Mouse (Mus musculus) gastrocnemius, adult 8-10 months (tissue): ENCODE results near the gene Rps19. TPM values are rescaled to one million over a fixed set of nuclear protein-coding genes. Genes with fewer than 3 reads are reported as not detected.
"Not testable (repeated sequence)": the region's sequence is repeated elsewhere in the genome, so short reads cannot be mapped to it uniquely, and the experiment has no call there.

Experiments
- DNase-seq, 2 experiments: peaks; one replicate each; pipeline ENCODE4 v3.0.0; 2022; ENCODE audit warnings: low spot score in 2 of 2
- total RNA-seq, 4 experiments: library from RNA; stranded (reverse); gene quantifications; 2 replicates each; pipeline ENCODE4 v1.2.4; 2022

Rps19 gene
- total RNA-seq, 4 experiments from 2014 or later, result 382 to 444 (median 398) TPM

DNA sequence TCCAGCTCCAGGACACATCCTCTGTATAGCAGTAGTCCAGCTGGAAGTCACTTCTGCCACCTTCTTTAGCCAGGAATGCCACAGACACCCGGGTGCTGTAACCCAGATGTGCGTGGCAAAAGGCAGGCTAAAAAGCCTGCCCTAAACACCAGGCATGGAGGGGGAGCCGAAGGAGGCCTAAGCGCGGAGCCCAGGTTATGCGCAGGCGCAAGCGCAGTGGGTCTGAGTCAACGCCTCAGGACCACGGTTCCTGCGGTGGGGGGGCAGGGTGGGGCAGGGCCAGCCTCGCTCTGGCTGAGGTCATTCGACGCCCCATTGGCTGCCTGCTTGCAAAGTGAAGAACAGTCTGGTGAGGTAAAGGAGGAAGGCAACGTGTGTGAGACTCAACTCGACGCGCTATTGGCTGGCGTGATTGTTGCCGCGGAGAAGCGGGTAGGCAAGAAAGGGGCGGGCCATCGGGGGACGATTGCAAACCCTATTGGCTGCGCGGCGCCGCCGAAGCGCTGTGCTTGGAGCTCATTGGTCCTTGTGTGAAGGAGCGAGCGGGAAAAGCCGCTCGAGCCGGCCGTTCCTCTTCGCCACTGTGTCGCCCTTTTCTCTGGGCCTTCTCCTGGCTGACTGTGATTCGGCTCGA is 14.5 kb upstream of the Rps19 start, which contains the start of the genes Lypd4 and Dmrtc2:
Gene Lypd4 (minus strand): TSS at position 410 of the 634 bp plus-strand sequence.
Gene Dmrtc2 (plus strand): TSS at position 526 of the 634 bp plus-strand sequence.
- DNase-seq, result no peak

DNA sequence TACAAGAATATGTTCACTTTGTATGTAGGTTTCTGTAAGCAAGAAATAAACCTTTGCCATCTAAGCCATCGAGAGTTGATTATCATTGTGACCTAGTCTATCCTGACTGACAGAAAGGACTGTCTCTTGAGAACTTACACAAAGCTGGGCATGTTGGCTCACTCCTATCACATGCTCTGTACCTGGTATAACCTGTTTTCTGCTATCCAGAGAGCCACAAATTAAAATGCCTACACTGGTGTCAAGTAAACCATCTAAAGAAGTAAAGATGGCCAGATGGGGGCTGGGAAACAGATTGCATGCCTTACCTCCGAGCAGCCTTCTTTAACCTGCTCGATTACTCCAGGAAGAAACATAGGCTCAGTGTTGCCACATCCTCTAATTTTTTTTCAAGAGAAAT is 6.6 kb upstream of the Rps19 start:
- DNase-seq, result no peak

DNA sequence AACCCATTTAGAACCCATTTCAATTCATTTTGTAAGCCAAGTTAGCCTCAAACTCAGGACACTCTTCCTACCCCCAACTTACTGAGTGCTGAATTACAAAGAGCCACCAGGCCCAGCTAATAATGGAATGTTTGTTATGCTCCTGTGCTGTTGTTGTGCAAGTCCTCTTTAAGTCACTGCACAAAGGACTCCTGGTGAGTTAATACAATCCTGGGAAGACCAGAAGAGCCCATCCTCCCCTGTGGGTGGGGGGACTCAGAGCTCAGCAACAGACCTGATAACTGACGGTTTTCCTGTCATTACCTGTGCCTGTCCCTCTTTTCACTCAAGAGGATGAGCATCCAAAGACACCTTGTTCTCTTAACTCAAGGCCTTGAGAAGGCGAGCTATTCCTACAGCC is 4.6 kb upstream of the Rps19 start:
- DNase-seq, result no peak

DNA sequence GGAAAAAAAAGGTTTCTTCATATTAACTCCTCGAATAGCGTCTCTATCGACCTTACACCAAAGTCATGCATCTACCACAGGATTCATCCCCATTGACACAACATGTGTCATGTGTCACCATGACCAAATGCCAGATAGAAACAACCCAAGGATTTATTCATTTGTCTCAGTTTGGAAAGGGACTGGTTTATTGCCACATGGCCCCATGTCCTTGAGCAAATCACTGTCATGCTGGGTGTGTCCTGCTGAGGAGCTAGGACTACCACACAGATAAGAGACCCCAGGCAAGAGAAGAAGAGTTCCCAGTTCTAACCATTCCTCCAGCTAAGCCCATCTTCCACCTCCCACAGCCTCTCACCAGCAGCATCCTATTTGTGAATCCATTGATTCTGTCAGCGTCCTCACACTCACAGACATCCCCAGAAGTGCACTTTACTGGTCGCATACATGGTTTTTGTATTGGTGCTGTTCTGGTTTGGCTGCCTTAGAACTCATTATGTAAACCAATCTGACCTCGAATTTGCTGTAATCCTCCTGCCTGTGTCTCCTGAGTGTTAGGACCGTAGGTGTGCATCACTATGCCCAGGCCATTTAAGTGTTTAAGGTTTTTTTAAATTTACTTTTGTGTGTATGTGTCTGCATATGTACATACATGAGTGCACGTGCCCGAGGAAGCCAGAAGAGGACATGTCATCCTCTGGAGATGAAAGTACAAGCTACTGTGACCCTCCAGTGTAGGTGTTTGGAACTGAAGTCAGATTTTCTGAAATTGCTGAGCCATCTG is 1.6 kb upstream of the Rps19 start:
- no peak for DNase-seq

DNA sequence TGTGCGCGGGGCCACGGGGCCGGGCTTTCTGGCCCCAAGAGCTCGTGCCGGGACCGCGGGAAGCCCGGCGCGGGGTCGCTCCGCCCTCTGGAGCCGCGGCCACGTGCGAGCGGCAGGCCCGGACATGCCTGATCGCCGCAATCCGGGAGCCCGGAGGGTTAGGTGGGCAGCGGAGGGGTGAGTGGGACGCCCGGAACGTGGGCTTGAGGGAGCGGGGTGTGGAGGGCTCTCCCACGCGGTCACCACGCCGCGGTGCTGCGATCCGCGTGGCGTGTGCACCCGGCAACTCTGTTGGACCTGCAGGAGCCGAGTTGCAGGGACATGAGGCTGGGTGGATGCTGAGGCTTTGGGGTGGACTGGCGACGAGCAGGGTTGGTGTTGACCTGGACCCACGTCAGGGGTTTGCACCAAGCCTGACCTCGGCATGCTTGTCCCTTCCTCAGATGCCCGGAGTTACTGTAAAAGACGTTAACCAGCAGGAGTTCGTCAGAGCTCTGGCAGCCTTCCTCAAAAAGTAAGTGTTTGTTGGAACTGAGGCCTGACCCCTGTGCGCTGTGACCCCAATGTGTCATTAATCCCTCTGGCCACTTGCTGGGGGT is 621 bp downstream of the Rps19 start:
- no peak for DNase-seq

DNA sequence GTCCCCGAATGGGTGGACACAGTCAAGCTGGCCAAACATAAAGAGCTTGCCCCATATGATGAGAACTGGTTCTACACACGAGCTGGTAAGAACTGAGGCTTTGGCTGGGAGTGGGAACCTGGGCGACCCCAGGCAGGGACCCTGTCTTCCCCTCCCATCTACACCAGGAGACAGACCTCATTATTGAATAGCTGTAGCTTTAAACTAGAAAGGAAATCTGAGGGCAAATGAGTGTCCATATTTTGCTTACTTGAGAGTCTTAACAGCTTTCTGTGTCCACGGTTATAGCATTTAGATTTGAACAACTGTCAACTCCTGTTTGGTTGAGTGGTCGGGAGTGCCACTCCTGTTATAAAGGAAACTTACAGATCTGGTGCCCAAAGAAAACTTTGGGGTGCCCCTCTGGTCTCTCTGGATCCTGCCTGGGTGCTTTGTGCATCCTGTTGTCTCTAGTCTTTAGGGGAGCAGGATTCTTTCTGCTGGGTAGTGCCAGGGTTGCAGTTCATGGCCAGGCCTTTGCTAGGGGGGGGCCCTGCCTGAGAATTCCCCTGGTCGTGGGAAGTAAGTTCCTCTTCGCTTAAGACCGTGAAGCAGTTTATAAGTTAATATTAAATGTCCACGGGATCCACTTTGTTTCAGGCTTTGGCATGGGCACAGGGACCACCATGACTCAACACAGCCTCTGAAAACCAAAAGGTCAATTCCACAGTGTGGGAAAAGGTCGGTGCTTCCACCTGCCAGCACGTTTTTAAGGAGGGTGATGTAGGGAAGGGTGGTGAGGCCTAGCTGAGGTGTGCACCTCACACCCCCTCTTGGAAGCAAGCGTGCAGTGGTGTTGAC is 1.5 kb downstream of the Rps19 start:
- DNase-seq, result no peak

DNA sequence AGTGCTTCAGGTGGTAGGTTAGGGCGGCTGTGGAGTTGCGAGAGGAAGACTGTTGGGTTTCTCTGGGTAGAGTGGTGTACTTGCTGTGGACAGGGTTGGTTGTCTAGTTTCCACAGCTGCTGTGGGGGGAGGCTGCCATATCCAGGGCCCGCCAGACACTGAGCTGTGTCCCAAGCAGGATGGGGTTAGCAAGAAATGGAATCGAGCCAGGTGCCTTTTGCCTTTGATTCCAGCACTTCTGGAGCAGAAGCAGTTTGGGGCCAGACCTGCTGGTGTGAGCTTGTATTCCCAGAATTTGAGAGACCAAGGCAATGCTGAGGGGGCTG is 2.1 kb downstream of the Rps19 start:
- no peak for DNase-seq

DNA sequence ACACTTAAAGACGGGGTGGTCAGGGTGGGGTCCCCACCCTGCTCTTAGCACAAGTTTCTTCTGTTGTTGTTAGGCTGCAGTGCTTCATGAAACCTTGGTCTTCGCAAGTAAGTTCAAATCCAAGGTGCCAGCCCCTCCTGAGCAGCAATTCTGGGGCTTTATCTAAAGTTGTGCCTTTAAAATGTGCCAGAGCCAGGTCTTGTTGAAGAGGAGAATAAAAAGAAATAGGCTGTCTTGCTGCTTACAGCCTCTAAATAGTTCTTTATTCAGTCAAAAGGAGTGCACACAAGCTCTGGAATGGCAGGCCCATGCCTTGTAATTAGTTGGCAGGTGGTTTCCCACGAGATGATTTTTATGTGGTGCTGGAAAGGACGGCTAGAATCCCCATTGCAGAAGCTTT is 2.9 kb downstream of the Rps19 start:
- no peak for DNase-seq

DNA sequence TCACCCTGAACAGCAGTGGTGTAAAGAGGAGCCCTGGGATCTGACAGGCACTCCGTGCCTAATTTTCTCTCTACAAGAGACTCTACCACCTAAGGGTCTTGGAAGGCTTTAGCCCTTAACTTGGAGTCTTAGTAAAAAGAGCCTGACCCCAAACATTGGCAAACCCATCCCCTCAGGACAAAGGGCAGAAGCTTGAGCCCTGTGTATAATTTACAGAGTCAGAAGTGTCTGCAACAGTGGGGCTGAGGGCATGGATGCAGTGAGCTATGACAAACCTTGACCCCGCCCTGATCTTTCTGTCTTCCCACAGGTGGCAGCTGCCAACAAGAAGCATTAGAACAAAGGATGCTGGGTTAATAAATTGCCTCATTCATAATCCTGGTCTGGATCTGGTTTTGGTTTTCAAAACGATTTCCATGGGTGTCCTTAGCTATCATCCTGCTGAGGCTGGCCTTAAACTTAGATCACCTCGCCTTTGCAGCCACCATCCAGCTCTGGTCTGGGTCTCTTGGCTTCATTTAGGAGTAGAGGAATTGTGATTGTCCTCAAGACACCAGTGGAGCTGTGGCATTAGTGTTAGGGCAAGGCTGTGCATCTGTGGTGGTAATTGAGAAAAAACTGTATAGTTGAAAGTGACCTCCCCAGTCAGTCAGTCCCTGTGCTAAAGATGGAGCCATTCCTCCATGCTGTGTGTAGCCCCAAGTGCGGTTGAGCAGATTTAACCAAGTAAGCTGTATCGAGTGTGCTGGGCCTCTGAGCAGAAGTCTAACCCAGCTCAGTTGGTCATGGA is 5.5 kb downstream of the Rps19 start:
- no peak for DNase-seq

DNA sequence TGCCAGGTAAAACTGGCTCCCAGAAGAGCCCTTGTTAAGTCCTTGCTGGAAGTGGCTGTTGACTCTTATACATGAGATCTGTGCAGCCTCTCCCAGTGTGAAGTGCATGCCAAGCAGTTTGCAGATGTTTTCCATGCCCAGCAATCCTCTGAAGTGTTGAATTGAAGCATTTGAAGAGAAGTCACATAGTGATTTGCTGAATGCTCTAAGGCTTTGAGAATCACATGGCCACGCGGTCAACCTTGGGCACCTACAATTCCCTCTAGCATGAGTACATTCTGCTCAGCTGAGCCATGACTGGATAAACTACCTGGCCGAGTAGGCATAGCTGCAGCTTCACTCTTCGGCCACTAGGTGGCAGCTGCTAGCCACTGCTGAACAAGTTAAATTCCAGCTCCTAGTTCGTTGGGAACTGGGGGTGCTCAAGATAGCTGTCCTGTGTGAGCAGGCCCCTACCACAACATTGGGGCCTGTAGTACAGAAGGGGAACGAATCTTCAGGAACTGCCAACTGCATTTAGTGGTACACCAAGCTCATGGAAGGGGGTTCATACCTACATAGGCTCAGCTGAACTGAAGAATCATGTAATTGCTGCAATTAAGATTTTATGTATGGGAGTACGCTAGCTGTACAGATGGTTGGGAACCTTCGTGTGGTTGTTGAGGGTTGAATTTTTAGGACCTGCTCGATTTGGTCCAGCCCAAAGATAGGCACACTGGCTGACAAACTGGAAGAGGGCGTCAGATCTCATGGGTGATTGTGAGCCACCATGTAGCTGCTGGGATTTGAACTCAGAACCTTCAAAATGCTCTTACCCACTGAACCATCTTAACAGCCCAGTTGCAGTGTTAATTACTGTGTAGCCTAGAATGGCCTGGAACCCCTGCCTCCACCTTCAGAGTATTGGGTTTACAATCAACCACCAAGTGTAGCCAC is 6.4 kb downstream of the Rps19 start:
- DNase-seq, result peak in 1 of 2 experiments; percentile 34

DNA sequence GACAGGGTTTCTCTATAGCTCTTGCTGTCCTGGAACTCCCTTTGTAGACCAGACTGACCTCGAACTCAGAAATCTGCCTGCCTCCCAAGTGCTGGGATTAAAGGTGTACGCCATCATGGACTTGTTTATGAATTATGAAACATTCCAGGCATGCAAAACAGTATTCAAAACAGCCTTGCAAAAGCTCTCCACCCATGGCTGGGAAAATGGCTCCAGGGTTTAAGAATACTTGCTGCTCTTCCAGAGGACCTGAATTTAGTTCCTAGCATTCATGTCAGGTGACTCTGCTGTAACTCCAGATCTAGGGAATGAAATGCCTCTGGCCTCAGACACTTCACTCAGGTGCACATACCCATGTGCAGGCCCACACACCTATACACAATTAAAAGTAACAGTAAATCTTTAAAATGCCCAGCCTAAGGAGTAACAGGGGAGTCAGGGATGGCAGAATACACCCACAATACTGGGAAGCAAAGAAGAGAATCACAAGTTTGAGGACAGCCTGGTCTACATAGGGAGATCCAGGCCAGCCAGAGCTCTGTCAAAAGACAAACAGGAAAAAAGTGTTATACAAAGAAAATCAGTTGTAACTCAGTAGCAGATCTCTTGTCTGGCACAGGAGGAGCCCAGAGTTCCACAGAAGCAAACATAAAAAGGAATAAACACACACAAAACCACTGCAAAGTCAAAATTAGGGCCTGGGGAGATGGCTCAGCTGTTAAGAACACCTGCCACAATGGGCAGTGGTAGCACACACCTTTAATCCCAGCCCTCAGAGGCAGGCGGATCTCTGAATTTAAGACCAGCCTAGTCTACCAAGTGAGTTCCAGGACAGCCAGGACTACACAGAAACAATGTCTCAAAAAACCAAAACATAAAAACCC is 7.3 kb downstream of the Rps19 start:
- no peak for DNase-seq

DNA sequence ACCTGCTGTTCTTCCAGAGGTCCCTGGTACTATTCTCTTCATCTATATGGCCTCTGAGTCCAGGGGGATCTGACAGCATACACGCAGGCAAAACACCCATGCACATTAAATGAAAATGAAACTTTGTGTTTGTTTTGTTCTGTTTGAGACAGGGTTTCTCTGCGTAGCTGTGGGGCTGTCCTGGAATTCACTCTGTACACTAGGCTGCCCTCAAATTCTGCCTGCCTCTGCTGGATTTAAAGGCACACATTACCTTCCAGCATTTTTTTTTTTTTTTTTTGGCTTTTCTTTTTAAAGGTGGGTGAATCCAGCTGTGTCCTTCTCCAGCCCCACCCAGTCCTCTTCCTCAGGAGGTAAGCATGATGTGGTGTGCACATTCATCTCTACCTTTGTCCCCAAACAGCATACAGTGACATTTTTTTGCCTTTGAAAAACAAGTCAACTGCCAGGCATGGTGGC is 8.0 kb downstream of the Rps19 start:
- DNase-seq, result no peak

DNA sequence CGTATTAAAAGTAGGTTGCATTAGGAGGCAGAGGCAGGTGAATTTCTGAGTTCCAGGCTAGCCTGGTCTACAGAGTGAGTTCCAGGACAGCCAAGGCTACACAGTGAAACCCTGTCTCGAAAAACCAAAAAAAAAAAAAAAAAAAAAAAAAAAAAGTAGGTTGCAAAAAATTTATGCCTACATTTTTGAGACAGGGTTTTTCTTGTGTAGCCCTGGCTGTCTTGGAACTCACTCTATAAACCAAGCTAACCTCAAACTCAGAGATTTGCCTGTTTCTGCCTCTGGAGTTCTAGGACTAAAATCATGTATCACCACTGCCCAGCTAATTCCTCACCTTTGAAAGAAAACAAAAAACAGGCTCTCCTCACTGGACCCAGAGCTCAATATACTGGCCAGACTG is 11.6 kb downstream of the Rps19 start:
- DNase-seq, result not testable (repeated sequence)

DNA sequence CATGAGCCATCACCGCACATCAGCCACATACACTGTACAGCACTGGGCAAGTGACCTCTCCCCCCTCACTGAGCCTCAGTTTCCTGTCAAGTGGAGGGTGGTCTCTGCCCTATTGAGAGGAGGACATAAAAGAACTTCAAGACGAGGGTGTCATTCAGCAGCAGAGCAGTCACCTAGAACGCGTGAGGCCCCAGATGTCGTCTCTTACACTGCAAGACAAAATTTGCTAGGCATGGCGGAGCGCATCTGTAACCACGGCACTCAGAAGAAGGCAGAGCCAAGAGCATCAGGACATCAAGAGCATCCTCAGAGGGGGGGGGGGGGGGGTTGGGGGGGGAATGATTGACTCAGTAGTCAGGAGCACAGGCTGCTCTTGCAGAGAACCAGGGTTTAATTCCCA is 12.1 kb downstream of the Rps19 start:
- no peak for DNase-seq

DNA sequence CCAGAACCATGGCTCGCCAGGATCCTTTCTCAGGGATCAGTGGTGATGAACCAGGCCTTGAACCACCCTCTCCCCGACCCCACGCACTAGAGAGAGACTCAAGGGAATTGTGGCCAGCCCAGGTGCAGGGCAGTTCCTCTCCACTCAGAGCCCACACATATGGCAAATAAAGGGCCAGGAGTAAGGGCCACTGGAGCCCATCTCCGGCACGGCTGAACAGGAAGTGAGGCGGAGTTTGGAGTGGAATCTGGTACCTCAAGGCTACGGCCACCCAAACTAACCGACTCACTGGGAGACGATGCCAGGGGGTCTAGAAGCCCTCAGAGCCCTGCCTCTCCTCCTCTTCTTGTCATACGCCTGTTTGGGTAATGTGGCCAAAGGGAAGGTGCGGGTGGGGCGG is 13.1 kb downstream of the Rps19 start, which contains the start of gene Cd79a:
Gene Cd79a (plus strand): TSS at position 158 of the 400 bp plus-strand sequence.
- no peak for DNase-seq

DNA sequence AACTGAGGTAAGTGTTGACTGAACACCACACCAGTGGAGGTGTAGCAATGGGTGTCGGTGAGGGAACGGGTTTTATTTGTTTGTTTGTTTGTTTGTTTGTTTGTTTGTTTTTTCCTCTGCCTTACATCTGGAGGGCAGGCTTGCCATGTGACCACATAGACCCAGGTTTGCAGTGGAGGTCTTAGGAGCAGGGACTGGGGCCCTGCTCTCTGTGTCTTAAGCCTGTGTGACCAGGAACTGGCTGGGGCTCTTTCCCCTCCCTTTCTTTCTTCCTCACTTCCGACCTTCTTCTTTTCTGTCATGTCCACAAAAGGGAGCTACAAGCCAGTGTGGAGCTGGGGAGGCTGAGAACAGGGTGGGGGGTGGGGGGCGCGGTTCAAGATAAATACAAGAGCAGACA is 13.8 kb downstream of the Rps19 start:
- no peak for DNase-seq

DNA sequence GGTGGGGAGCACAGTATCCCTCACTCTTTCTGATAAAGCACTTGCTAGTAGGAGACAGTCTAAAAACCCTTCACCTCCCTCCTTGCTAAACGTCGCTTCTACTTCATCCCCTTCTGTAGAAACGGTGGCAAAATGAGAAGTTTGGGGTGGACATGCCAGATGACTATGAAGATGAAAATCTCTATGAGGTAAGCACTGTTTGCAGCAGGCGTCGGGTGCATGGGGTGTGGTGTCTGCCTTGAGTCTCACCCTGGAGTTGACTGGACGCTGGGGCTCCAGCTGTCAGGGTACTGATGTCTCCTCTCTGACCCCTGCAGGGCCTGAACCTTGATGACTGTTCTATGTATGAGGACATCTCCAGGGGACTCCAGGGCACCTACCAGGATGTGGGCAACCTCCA is 16.9 kb downstream of the Rps19 start:
- no peak for DNase-seq

DNA sequence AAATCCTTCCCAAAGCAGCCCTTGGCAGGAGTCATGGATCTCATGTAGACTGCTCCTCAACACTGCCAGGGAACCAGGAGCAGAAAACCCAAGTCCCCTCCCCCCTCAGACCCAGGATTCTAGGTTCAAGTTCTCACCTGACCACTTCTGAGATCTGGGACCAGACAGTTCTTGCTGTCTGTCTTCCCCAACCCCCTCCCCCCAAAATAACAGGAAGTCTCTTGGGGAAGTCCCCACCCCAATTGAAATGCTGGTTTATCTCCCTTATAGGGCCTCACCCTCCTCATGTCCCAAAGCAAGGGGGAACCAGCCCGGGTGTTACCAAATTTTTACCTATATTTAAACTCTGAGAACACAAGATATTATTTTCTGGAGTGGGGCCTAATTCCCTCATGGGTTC is 17.7 kb downstream of the Rps19 start:
- no peak for DNase-seq

DNA sequence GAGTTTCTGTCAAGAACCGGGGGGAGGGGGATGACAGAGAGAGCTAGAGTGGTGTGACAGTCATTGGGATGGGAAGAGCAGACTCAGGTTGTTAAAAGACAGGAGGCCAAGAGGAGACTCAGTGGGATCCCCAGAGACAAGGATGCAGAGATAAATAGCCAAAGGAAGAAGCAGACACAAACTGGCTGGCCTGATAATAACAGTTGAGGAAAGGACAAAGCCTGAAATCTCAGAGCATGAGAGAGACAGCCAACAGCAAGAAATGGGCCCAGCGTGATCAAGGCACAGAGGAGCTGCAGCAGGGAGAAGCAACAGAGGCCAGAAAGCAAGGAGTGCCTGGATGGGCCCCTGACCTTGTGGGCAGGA is 18.1 kb downstream of the Rps19 start:
- DNase-seq, result no peak
